Mouse (Mus musculus): ENCODE measurements around the gene Smg6. TPM values are rescaled to one million over a fixed set of nuclear protein-coding genes. Genes with fewer than 3 reads are reported as not detected.

The Smg6 gene
- polyA plus RNA-seq, 1 experiment: 25.3 TPM

DNA sequence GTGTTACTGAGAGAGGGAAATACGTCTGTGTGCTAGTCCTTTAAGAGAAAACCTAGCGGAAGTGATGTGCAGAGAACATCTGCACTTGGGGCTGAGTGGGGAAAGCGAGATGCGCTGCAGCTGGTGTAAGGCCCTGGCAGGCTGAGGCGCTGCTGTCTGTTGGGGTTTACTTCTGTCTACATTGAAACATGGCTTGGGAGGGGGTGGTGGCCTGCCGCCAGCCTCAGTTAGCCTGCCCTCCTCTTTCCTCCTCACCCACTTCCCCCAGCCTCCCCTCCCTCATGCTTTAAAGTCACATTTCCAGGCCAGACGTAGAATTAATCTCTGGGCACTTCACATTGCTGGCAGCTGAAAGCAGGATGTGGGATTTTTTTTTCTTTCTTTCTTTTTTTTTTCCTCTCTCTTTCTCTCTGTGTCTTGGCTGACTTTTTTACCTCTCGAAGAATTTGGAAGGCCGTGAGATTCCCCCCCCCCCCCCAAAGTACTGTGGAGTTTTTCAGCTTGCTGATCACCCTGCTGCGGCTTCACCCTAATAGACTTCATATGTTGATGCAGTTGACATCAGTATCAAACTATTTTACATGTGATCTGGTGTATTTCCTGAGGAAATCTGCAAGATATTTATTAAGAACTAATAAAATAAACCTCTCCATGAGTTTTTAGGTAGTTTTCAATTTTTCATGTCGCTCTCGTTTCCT, 87.5 kb downstream of the Smg6 start:
- Histone ChIP-seq H3K36me3 (ENCODE audit: control insufficient read depth, insufficient read depth, low read length, poor library complexity, severe bottlenecking) (no peaks in the 10 kb centered on the region; the same call in 1 of the 2 replicates), H3K9ac (ENCODE audit: low read depth, poor library complexity, severe bottlenecking) (no peak overlapping the region), H3K9me3 (replicated peaks; ENCODE audit: control insufficient read depth, insufficient read depth, low read length, poor library complexity, severe bottlenecking) (no peaks in the 10 kb centered on the region), H3K27ac (ENCODE audit: insufficient read depth, low read length) (0 out of 2 replicates have a peak overlapping the region, but pooled peaks have one; percentile 15), H3K27me3 (ENCODE audit: control insufficient read depth, insufficient read depth, low read length, poor library complexity, severe bottlenecking) (no peaks in the 10 kb centered on the region), H3K4me1 (ENCODE audit: control insufficient read depth, insufficient read depth, low read length) (peaks cover 5% of the 10 kb centered on the region), H3K4me3 (ENCODE audit: low read depth, low read length) (no peak overlapping the region)
- TF ChIP-seq POLR2A (IDR thresholded peaks at IDR 0.05; ENCODE audit: insufficient read depth, low read length): no peak
- no peak for TF ChIP-seq EP300 (IDR thresholded peaks at IDR 0.05; ENCODE audit: insufficient read depth, low read depth, low read length)
- no peak for TF ChIP-seq CTCF (IDR thresholded peaks at IDR 0.05; ENCODE audit: low read depth, low read length)

DNA sequence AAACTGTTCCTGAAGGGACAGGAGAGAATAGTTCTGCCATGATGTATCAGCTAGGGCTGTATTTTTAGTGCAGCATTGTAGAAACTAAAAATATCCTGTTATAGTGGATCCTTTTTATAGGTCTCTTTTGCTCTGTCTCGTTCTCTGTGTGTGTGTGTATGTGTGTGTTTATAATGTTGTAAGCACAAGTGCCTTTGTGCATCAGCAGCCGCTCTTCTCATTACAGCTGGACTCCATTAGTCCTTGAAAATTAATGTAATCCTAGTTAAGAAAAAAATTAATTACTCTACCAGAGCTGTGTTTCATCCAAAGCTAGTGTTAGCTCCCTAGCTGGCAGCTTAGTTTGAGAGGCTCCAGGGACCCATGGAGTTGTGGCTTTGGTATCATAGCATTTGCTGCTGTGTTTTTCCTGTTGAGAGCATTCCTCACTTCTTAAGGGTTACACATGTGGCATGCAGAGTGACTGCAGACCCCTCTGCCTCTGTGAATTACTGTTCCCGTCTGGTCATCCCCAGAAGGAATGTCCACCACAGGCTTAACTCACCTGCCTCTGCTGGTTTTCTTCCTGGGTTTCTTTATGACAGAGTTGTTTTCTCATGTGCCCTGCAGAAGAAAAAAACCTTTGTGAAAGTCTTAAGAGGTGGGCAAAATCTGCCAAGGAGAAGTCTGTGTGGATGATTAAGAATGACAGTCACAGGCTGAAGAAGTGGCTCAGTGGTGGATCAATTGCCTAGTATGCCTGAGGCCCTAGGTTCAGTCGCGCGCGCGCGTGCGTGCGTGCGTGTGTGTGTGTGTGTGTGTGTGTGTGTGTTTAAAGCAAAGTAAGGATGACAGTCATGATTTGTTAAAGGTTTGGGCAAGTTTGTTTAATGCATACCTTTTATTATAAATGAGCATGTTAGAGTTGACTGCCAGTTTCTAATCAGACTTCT, 88.4 kb downstream of the Smg6 start:
- Histone ChIP-seq H3K27me3 (ENCODE audit: control insufficient read depth, insufficient read depth, low read length, poor library complexity, severe bottlenecking) (no peaks in the 10 kb centered on the region), H3K4me3 (ENCODE audit: low read depth, low read length) (no peak overlapping the region), H3K9ac (ENCODE audit: low read depth, poor library complexity, severe bottlenecking) (no peak overlapping the region), H3K27ac (ENCODE audit: insufficient read depth, low read length) (no peak overlapping the region), H3K4me1 (ENCODE audit: control insufficient read depth, insufficient read depth, low read length) (peaks cover 5% of the 10 kb centered on the region), H3K36me3 (ENCODE audit: control insufficient read depth, insufficient read depth, low read length, poor library complexity, severe bottlenecking) (no peaks in the 10 kb centered on the region; the same call in 1 of the 2 replicates), H3K9me3 (replicated peaks; ENCODE audit: control insufficient read depth, insufficient read depth, low read length, poor library complexity, severe bottlenecking) (no peaks in the 10 kb centered on the region)
- TF ChIP-seq CTCF (IDR thresholded peaks at IDR 0.05; ENCODE audit: low read depth, low read length) (no peak), EP300 (IDR thresholded peaks at IDR 0.05; ENCODE audit: insufficient read depth, low read depth, low read length) (no peak), POLR2A (IDR thresholded peaks at IDR 0.05; ENCODE audit: insufficient read depth, low read length) (no peak)

DNA sequence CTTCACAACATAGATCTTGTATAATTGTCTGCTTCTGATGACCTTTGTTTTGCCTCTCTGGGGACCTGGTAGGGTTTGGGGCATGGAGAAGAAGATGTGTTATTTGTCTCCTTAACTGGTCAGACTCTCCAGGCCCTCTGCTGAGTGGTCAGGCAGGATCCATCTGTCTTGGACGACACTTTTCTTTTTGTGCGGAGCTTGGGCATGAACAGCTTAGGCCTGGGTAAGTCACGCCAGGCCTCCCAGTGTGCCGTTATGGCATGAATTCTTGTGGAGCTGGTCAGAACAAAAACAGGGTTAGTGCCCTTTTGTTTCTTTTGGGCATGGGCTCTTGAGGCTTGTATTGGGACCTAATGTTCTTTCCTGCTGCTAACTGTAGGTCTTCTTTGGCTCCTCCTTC, 89.2 kb downstream of the Smg6 start:
- Histone ChIP-seq H3K9ac (ENCODE audit: low read depth, poor library complexity, severe bottlenecking) (no peak overlapping the region), H3K4me3 (ENCODE audit: low read depth, low read length) (no peak overlapping the region), H3K36me3 (ENCODE audit: control insufficient read depth, insufficient read depth, low read length, poor library complexity, severe bottlenecking) (no peaks in the 10 kb centered on the region; the same call in 1 of the 2 replicates), H3K4me1 (ENCODE audit: control insufficient read depth, insufficient read depth, low read length) (peaks cover 5% of the 10 kb centered on the region), H3K27me3 (ENCODE audit: control insufficient read depth, insufficient read depth, low read length, poor library complexity, severe bottlenecking) (no peaks in the 10 kb centered on the region), H3K9me3 (replicated peaks; ENCODE audit: control insufficient read depth, insufficient read depth, low read length, poor library complexity, severe bottlenecking) (no peaks in the 10 kb centered on the region), H3K27ac (ENCODE audit: insufficient read depth, low read length) (no peak overlapping the region)
- TF ChIP-seq EP300 (IDR thresholded peaks at IDR 0.05; ENCODE audit: insufficient read depth, low read depth, low read length) (no peak), CTCF (IDR thresholded peaks at IDR 0.05; ENCODE audit: low read depth, low read length) (no peak), POLR2A (IDR thresholded peaks at IDR 0.05; ENCODE audit: insufficient read depth, low read length) (no peak)

DNA sequence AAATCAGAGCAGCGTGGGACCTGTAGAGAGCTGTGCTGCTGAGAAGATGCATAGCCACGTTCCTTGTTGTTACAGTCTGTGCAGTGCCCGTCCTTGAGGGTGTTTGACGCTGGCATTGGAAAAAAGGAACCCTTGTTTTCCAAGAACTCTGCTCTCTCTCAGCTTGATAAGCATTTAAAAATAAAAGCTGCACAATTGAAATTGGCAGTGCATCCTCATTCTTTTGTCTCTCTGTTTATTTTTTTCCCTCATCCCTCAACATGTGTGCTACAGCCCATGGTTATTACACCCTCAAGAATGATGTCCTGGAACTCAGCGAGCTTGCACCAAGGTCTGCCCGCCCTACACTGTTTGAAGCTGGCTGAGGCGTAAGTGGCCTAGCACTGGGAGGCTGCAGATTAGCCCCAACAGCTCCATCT, 89.8 kb downstream of the Smg6 start:
- Histone ChIP-seq H3K27ac (ENCODE audit: insufficient read depth, low read length) (no peak overlapping the region), H3K36me3 (ENCODE audit: control insufficient read depth, insufficient read depth, low read length, poor library complexity, severe bottlenecking) (no peaks in the 10 kb centered on the region; the same call in 1 of the 2 replicates), H3K4me3 (ENCODE audit: low read depth, low read length) (no peak overlapping the region), H3K9ac (ENCODE audit: low read depth, poor library complexity, severe bottlenecking) (no peak overlapping the region), H3K4me1 (ENCODE audit: control insufficient read depth, insufficient read depth, low read length) (peaks cover 5% of the 10 kb centered on the region), H3K27me3 (ENCODE audit: control insufficient read depth, insufficient read depth, low read length, poor library complexity, severe bottlenecking) (no peaks in the 10 kb centered on the region), H3K9me3 (replicated peaks; ENCODE audit: control insufficient read depth, insufficient read depth, low read length, poor library complexity, severe bottlenecking) (no peaks in the 10 kb centered on the region)
- TF ChIP-seq EP300 (IDR thresholded peaks at IDR 0.05; ENCODE audit: insufficient read depth, low read depth, low read length) (no peak), POLR2A (IDR thresholded peaks at IDR 0.05; ENCODE audit: insufficient read depth, low read length) (no peak), CTCF (IDR thresholded peaks at IDR 0.05; ENCODE audit: low read depth, low read length) (no peak)

DNA sequence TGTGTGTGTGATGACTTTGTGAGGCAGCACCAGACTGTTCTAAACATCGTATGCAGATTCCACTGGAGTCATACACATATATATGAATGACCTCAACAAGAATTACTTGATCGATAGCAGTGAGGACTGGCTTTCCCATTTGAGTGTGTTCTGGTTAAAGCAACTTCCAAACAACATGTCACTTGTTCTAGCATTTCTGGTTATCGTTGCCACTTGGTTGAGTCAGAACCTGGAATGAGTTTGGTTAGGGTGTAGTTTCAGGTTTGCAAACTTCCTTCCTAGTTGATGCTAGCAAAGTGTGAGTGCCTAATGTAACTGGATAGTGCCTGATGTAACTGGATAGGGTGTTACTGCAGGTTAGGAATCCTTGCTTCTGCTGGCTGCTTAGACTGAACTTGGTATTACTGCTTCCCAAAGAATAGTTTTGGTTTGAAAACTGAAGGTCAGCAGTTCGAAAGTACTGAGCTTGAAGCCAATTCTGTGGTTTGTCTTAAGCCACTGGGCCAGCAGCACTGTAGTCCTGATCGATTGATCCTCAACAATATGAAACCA, 90.8 kb downstream of the Smg6 start:
- H3K9ac ChIP-seq (ENCODE audit: low read depth, poor library complexity, severe bottlenecking): no peak overlapping the region
- peaks cover 5% of the 10 kb centered on the region for H3K4me1 ChIP-seq (ENCODE audit: control insufficient read depth, insufficient read depth, low read length)
- TF ChIP-seq POLR2A (IDR thresholded peaks at IDR 0.05; ENCODE audit: insufficient read depth, low read length): no peak
- TF ChIP-seq CTCF (IDR thresholded peaks at IDR 0.05; ENCODE audit: low read depth, low read length): no peak
- TF ChIP-seq EP300 (IDR thresholded peaks at IDR 0.05; ENCODE audit: insufficient read depth, low read depth, low read length): no peak

More for the DNA sequence above, 90.8 kb downstream of the Smg6 start:
- H3K9me3 ChIP-seq (replicated peaks; ENCODE audit: control insufficient read depth, insufficient read depth, low read length, poor library complexity, severe bottlenecking): no peaks in the 10 kb centered on the region
- no peak overlapping the region for H3K27ac ChIP-seq (ENCODE audit: insufficient read depth, low read length)
- H3K4me3 ChIP-seq (ENCODE audit: low read depth, low read length): no peak overlapping the region
- no peaks in the 10 kb centered on the region for H3K27me3 ChIP-seq (ENCODE audit: control insufficient read depth, insufficient read depth, low read length, poor library complexity, severe bottlenecking)
- H3K36me3 ChIP-seq (ENCODE audit: control insufficient read depth, insufficient read depth, low read length, poor library complexity, severe bottlenecking): no peaks in the 10 kb centered on the region; the same call in 1 of the 2 replicates

Data from ES-Bruce4 (cell line).